Mouse (Mus musculus): ENCODE results near the gene Vsnl1.

Vsnl1 gene

GRCm38 (mm10) chr12:11379396-11379795 is 57.0 kb downstream of the Vsnl1 start:
- no peak for DNase-seq

GRCm38 (mm10) chr12:11370056-11370455 is 66.4 kb downstream of the Vsnl1 start:
- DNase-seq = no peak

- DNase-seq = no peak
Measured at GRCm38 (mm10) chr12:11367099-11367765, 69.2 kb downstream of the Vsnl1 start.

- DNase-seq = no peak
Measured at GRCm38 (mm10) chr12:11364870-11365269, 71.5 kb downstream of the Vsnl1 start.

GRCm38 (mm10) chr12:11362435-11362834 is 74.0 kb downstream of the Vsnl1 start:
- DNase-seq = no peak

GRCm38 (mm10) chr12:11350895-11351294 is 85.5 kb downstream of the Vsnl1 start:
- peak; percentile 73 for DNase-seq

GRCm38 (mm10) chr12:11349870-11350269 is 86.5 kb downstream of the Vsnl1 start:
- DNase-seq = no peak

GRCm38 (mm10) chr12:11348423-11348822 is 88.0 kb downstream of the Vsnl1 start:
- no peak for DNase-seq

- DNase-seq = no peak
Measured at GRCm38 (mm10) chr12:11345963-11346362, 90.5 kb downstream of the Vsnl1 start.

GRCm38 (mm10) chr12:11342020-11342600 is 94.3 kb downstream of the Vsnl1 start:
- DNase-seq = no peak

- DNase-seq = no peak
Measured at GRCm38 (mm10) chr12:11338251-11338650, 98.2 kb downstream of the Vsnl1 start.

- peak; percentile 62 for DNase-seq
Measured at GRCm38 (mm10) chr12:11336845-11337244, 99.6 kb downstream of the Vsnl1 start.

GRCm38 (mm10) chr12:11326483-11326882 is 109.9 kb downstream of the Vsnl1 start:
- no peak for DNase-seq

GRCm38 (mm10) chr12:11324480-11324879 is 111.9 kb downstream of the Vsnl1 start:
- DNase-seq = no peak

GRCm38 (mm10) chr12:11317671-11318070 is 118.7 kb downstream of the Vsnl1 start:
- DNase-seq = no peak

- no peak for DNase-seq
Measured at GRCm38 (mm10) chr12:11313840-11314239, 122.6 kb downstream of the Vsnl1 start.

GRCm38 (mm10) chr12:11311106-11311505 is 125.3 kb downstream of the Vsnl1 start:
- DNase-seq = no peak

- no peak for DNase-seq
Measured at GRCm38 (mm10) chr12:11306753-11307645, 129.4 kb downstream of the Vsnl1 start.

GRCm38 (mm10) chr12:11300858-11301257 is 135.6 kb downstream of the Vsnl1 start:
- DNase-seq = no peak

- DNase-seq = peak; percentile 19
Measured at GRCm38 (mm10) chr12:11286382-11286781, 150.0 kb downstream of the Vsnl1 start.

- no peak for DNase-seq
Measured at GRCm38 (mm10) chr12:11281584-11281983, 154.8 kb downstream of the Vsnl1 start.

- no peak for DNase-seq
Measured at GRCm38 (mm10) chr12:11279886-11280285, 156.5 kb downstream of the Vsnl1 start.

- DNase-seq = no peak
Measured at GRCm38 (mm10) chr12:11277207-11277606, 159.2 kb downstream of the Vsnl1 start.

GRCm38 (mm10) chr12:11276632-11277031 is 159.8 kb downstream of the Vsnl1 start:
- DNase-seq = no peak

Measured in thymus, postnatal 4 days (tissue).